Mouse (Mus musculus) adrenal gland, adult (tissue): ENCODE data around the gene Tmcc3.

Experiments used
- DNase-seq, 2 experiments: peaks; one replicate each; pipeline ENCODE4 v3.0.0; 2022 to 2023; ENCODE audit warnings: low spot score in 1 of 2; ENCODE audit not compliant: inconsistent age in 2 of 2

Gene Tmcc3

GRCm38 (mm10) chr10:94621420-94622225 is 309.9 kb downstream of the Tmcc3 start:
- no peak for DNase-seq

- DNase-seq, result no peak
Measured at GRCm38 (mm10) chr10:94622281-94622680, 310.5 kb downstream of the Tmcc3 start.

GRCm38 (mm10) chr10:94622828-94623227 is 311.1 kb downstream of the Tmcc3 start:
- no peak for DNase-seq

- DNase-seq, result peak; percentile 74 to 93
Measured at GRCm38 (mm10) chr10:94623617-94624016, 311.9 kb downstream of the Tmcc3 start.

GRCm38 (mm10) chr10:94625036-94625435 is 313.3 kb downstream of the Tmcc3 start:
- DNase-seq, result no peak

- no peak for DNase-seq
Measured at GRCm38 (mm10) chr10:94625606-94626005, 313.9 kb downstream of the Tmcc3 start.

GRCm38 (mm10) chr10:94630771-94631280 is 319.1 kb downstream of the Tmcc3 start:
- no peak for DNase-seq

- DNase-seq, result no peak
Measured at GRCm38 (mm10) chr10:94631541-94632113, 319.9 kb downstream of the Tmcc3 start.

- no peak for DNase-seq
Measured at GRCm38 (mm10) chr10:94632245-94632644, 320.5 kb downstream of the Tmcc3 start.

GRCm38 (mm10) chr10:94638599-94638998 is 326.9 kb downstream of the Tmcc3 start:
- DNase-seq, result no peak

GRCm38 (mm10) chr10:94639281-94639680 is 327.5 kb downstream of the Tmcc3 start:
- no peak for DNase-seq

GRCm38 (mm10) chr10:94640067-94640466 is 328.3 kb downstream of the Tmcc3 start:
- DNase-seq, result no peak
